Mouse (Mus musculus): ENCODE results near the gene Med14.

DNA sequence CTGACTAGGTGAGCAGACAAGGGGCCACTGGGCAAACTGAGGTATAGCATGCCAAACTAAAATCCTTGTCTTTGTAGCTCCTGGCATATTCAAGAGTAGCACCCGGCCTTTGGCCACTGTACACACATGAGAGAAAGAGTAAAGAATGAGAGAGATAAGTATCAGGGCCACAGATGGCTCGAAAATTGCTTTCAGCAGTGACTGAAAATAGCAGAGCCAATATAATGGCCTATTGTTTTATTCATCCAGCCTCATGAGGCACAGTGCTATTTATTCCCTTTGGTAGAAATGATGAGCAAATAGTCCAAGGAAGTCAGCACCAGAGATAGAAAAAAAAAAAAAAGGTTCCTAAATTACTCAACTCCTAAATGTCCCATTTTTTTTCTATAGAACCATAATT is 116.9 kb downstream of the Med14 start:
- TF ChIP-seq CTCF (IDR thresholded peaks at IDR 0.05; ENCODE audit: low read depth) (no peak), EP300 (optimal IDR thresholded peaks at IDR 0.05) (no peak)
